Mouse (Mus musculus) E14TG2a.4 (cell line): ENCODE measurements at regions not wholly inside any gene's neighbourhood (a gene's known extent, or its start where the extent isn't known, plus 50 kb on each side); places are given as distances from the start of the nearest gene placed in this dataset.

Experiments
- H3K27me3 ChIP-seq: 2 replicates; pipeline ENCODE4 v1.6.1; 2014; ENCODE audit warnings: low read length, control low read depth; ENCODE audit not compliant: insufficient read depth
- H3K36me3 ChIP-seq: 2 replicates; pipeline ENCODE4 v1.6.1; 2014; ENCODE audit warnings: low read length, control low read depth; ENCODE audit not compliant: insufficient read depth
- H3K4me1 ChIP-seq: replicated peaks from 2 replicates; pipeline ENCODE4 v1.6.1; 2014; ENCODE audit warnings: low read depth, low read length, control low read depth
- H3K4me3 ChIP-seq: replicated peaks from 2 replicates; pipeline ENCODE4 v1.5.1; 2014; ENCODE audit warnings: mild to moderate bottlenecking, low read length
- H3K9me3 ChIP-seq: 2 replicates; pipeline ENCODE4 v1.6.1; 2014; ENCODE audit warnings: low read length, control low read depth
- CTCF ChIP-seq: conservative IDR thresholded peaks from 2 replicates; pipeline ENCODE4 v1.5.1; 2014; ENCODE audit warnings: low read length
- NANOG ChIP-seq: IDR thresholded peaks from 2 replicates; pipeline ENCODE4 v1.6.1; 2014; ENCODE audit warnings: borderline replicate concordance, low read length, mixed read lengths
- POU5F1 ChIP-seq: IDR thresholded peaks from 2 replicates; pipeline ENCODE4 v1.6.1; 2014; ENCODE audit warnings: low read length, borderline replicate concordance

DNA sequence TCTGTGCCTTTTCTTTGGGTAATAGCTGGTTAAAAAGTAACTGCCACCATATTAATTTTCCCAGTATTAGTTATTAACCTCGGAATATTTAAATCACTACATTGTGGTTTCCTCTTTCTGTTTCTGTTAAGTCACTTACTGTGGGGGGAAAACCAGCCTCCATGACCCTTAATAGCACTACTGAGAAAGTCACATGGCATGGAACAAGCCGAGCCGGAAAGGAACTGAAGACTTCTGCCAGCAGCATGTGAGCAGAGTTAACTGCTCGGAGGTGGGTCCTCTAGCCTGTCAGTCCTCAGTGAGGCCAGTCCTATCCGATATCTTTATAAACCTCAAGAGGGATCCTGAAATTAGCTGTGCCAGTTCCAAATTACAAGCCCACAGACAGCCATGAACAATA, 75.8 kb upstream of the C1qtnf3 start:
- no peaks in the 10 kb centered on the region for H3K27me3 ChIP-seq
- H3K4me3 ChIP-seq: no peak overlapping the region
- peaks cover 5% of the 10 kb centered on the region; the same call in 1 of the 2 replicates for H3K9me3 ChIP-seq
- no peak for TF ChIP-seq POU5F1
- no peak for TF ChIP-seq CTCF
- no peak for TF ChIP-seq NANOG
- no peaks in the 10 kb centered on the region for H3K4me1 ChIP-seq
- no peaks in the 10 kb centered on the region for H3K36me3 ChIP-seq

DNA sequence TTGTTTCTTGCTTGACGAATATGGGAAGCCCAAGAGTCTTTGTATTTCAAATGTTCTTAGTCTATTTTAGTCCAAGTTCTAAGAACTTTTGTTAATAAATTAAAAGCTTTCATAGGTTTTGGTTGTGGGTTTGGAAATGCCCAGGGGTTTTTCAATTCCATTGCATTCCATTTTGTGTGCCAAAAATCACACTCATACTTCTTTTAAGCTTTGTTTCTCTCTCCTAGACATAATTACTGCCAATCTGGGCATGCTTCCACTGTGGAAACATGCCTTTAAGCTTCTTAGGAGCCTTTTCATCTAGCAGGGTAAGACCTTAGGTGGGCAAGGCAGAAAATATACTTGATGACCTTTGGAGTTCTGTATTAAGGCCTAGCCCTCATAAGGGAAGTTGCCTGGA, 70.4 kb upstream of the C1qtnf3 start:
- no peaks in the 10 kb centered on the region for H3K4me1 ChIP-seq
- H3K9me3 ChIP-seq: peaks cover 20% of the 10 kb centered on the region
- H3K27me3 ChIP-seq: no peaks in the 10 kb centered on the region
- H3K36me3 ChIP-seq: no peaks in the 10 kb centered on the region
- TF ChIP-seq CTCF: no peak
- no peak for TF ChIP-seq POU5F1
- TF ChIP-seq NANOG: no peak
- H3K4me3 ChIP-seq: no peak overlapping the region

DNA sequence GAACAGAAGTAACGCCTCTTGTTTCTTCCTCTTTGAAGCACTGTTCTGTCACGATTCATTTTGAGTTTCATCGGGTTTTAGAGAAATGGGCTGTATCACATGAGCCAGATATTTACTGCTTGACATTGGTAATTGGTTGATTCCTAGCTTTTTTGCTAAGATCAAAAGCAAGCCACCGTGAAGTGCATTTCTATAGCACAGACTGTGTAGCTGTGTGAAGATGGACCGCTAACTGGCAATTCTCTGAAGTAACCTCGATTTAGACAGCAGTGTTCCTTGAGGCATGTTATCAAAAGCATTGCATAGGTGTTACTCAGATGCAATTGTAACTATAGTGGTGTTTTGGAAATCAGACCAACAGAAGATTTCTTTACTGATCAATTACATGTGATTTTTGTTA, 64.1 kb upstream of the C1qtnf3 start:
- Histone ChIP-seq H3K9me3 (peaks cover 34% of the 10 kb centered on the region), H3K36me3 (no peaks in the 10 kb centered on the region), H3K4me1 (no peaks in the 10 kb centered on the region), H3K4me3 (no peak overlapping the region), H3K27me3 (no peaks in the 10 kb centered on the region)
- no peak for TF ChIP-seq NANOG

DNA sequence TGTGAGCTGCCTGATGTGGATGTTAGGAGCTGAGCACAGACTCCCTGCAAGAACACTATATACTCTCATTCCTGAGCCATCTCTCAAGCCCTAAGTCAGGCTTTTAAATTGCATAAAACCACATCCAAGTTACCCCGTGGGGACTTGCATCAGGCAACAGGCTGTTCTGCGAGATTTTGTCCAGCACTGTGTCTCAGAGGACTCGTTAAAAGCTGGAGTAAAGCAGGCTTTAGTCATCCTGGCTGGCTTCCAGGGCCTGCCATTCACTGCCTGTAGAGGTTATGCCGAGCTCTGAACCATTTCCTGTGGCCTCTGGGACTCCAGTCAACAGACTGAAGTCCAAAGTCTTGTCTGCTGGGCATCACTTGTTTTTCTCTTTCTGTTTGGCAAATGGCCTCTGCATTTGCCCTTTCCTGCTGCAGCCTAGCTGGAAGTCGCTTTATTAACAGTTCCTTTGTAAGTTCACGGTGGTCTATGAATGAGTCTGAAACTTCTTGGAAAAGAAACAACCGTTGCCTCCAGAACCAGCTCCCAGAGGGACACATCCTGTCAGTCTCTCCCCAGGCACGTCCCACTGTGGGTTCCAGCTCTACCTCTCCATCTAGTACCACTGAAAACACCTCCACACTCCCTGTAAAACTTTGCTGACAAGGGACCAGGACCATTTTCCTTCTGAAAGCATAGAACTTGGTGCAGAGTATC, 61.8 kb upstream of the C1qtnf3 start:
- TF ChIP-seq CTCF (no peak), POU5F1 (no peak), NANOG (no peak)
- Histone ChIP-seq H3K36me3 (no peaks in the 10 kb centered on the region), H3K9me3 (peaks cover 31% of the 10 kb centered on the region), H3K27me3 (no peaks in the 10 kb centered on the region), H3K4me1 (no peaks in the 10 kb centered on the region), H3K4me3 (no peak overlapping the region)

DNA sequence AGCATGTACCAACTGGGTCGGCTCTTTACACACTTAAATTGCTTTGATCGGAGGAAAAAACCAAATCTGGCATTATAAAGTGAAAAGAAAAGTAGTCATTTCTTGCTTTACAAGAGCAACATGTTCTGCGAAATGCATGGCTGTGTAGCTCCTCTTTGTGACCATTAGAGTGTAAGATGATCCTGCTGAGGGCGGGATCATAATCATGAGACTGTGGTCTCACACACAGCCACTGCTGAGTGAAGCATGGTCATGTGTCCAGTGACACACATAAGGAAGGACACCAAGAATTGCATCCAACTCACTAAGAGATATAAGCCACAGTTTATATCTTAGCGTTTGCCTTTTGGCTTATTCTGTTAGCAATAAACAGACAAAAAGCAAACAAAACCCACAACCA, 53.8 kb upstream of the C1qtnf3 start:
- no peaks in the 10 kb centered on the region for H3K36me3 ChIP-seq
- TF ChIP-seq POU5F1: no peak
- TF ChIP-seq NANOG: no peak
- TF ChIP-seq CTCF: no peak
- H3K4me3 ChIP-seq: no peak overlapping the region
- H3K9me3 ChIP-seq: peaks cover 8% of the 10 kb centered on the region; the same call in 1 of the 2 replicates
- no peaks in the 10 kb centered on the region for H3K27me3 ChIP-seq
- H3K4me1 ChIP-seq: peaks cover 7% of the 10 kb centered on the region

DNA sequence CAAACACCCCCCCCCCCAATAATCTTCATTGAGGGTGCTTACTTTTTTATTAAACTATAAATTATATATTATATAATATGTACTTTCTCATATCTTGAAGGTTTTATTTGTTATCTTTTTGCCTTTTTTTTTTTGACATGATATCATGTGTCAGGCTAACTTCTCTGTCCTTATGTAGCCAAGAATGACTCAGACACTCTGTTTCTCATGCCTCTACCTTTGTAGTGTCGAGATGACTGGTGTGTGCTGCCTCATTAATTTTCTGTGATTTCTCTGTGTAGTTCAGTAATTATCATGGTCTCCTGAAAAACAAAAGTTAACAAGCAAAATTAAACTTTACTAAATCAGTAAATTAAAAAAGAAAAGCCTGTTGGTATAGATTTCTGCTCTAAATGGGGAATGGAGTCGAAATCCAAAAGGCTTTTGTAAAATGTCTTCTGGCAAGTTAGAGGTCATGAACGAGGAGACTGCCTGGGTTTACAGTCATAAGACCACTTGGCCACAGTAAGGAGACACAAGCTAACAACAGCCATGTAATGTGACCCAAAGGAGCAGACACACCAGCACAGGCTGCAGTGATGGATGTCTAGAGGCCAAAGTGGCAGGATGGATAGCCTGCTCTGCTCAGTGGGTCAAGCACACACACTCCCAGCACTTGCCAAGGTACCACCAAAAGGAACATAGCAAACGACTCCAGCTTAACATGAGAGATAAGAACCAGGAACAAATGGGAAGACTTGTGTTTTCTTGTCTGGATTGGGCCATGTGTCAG, 53.2 kb upstream of the C1qtnf3 start:
- Histone ChIP-seq H3K36me3 (no peaks in the 10 kb centered on the region), H3K27me3 (no peaks in the 10 kb centered on the region), H3K9me3 (peaks cover 3% of the 10 kb centered on the region; the same call in 1 of the 2 replicates), H3K4me3 (no peak overlapping the region), H3K4me1 (peaks cover 7% of the 10 kb centered on the region)
- TF ChIP-seq POU5F1 (no peak), NANOG (no peak), CTCF (no peak)

DNA sequence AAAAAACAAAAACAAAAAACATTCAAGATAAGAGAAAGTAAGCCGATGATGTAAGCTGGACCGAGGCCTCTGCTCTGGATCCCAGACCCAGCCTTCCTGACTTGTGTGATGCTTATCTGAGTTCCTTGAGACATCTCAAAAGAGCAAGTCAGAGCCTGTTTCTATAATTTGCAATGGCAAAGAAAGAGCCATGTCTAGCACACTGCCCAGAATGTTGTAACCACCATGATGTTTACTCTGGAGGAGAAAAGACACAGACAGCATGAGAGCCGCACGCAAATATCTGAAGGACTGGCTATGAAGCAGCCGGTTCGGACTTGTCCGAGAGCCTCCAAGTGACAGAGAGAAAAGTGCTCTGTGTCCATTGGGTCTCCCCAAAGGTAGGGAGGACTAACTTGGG, 52.2 kb upstream of the C1qtnf3 start:
- H3K4me3 ChIP-seq: no peak overlapping the region
- no peaks in the 10 kb centered on the region; the same call in 1 of the 2 replicates for H3K9me3 ChIP-seq
- no peaks in the 10 kb centered on the region for H3K27me3 ChIP-seq
- TF ChIP-seq CTCF: no peak
- TF ChIP-seq NANOG: no peak
- TF ChIP-seq POU5F1: no peak
- no peaks in the 10 kb centered on the region for H3K36me3 ChIP-seq
- H3K4me1 ChIP-seq: peaks cover 7% of the 10 kb centered on the region

DNA sequence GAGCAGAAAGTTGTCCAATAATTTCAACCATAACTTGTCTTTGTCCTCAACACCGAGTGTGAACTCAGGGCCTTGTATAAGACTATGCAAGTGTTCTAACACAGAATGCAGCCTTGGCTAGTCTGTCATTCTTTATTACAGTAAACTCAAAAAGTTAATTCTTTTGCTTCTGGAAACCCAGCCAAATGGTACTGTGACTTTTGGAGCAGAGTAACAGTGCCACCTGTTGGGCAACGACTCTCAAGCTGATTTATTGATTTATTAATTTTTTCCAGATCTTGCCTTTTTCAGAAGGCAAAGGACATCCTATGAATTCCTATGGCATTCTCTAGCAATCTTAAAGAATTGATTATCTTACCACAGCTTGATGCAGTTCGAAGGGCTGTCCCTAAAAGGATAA, 51.1 kb upstream of the C1qtnf3 start:
- no peaks in the 10 kb centered on the region for H3K36me3 ChIP-seq
- H3K9me3 ChIP-seq: no peaks in the 10 kb centered on the region
- peaks cover 7% of the 10 kb centered on the region for H3K4me1 ChIP-seq
- no peak overlapping the region for H3K4me3 ChIP-seq
- no peaks in the 10 kb centered on the region for H3K27me3 ChIP-seq
- TF ChIP-seq POU5F1 (no peak), NANOG (no peak), CTCF (peak; percentile 38)
